Mouse (Mus musculus) midbrain, embryonic 10.5 days (tissue): Measurements from ENCODE around the gene Hdac8. TPM values are rescaled to one million over a fixed set of nuclear protein-coding genes. Genes with fewer than 3 reads are reported as not detected.

Source experiments
- DNase-seq: peaks from one replicate; pipeline ENCODE4 v3.0.0-alpha.2; 2017; ENCODE audit warnings: low spot score
- H3K27ac ChIP-seq: fragments of 300-500 bp; sonication (generic); replicated peaks from 2 replicates; pipeline ENCODE4 v1.5.1; 2016; ENCODE audit warnings: mild to moderate bottlenecking
- H3K27me3 ChIP-seq: fragments of 300-500 bp; sonication (generic); 2 replicates; pipeline ENCODE4 v1.6.1; 2016; ENCODE audit warnings: low read depth, mild to moderate bottlenecking; ENCODE audit not compliant: poor library complexity, severe bottlenecking
- H3K36me3 ChIP-seq: fragments of 300-500 bp; sonication (generic); 2 replicates; pipeline ENCODE4 v1.6.1; 2016; ENCODE audit warnings: mild to moderate bottlenecking, moderate library complexity
- H3K4me1 ChIP-seq: fragments of 300-500 bp; sonication (generic); 2 replicates; pipeline ENCODE4 v1.6.1; 2016
- H3K4me3 ChIP-seq: fragments of 300-500 bp; sonication (generic); 2 replicates; pipeline ENCODE4 v1.5.1; 2016; ENCODE audit warnings: mild to moderate bottlenecking, moderate library complexity
- H3K9me3 ChIP-seq: fragments of 300-500 bp; sonication (generic); replicated peaks from 2 replicates; pipeline ENCODE4 v1.6.1; 2016; ENCODE audit warnings: mild to moderate bottlenecking
- WGBS: fragments of 180-500 bp; shearing (Covaris S2); methylation state at CpG from one replicate; pipeline ENCODE4 v1.1.7; 2016; 5-methylcytosine and 5-hydroxymethylcytosine counted together
- polyA plus RNA-seq: library from polyadenylated mRNA; unstranded; fragments of >200 nt; fragmentation: Nextera tagmentation; extraction: Ambion mirVana; gene quantifications from 2 replicates; pipeline ENCODE4 v1.2.1, GENCODE M21; 2016

Gene Hdac8
- 7.8 and 9.9 TPM in 2 replicates for polyA plus RNA-seq

DNA sequence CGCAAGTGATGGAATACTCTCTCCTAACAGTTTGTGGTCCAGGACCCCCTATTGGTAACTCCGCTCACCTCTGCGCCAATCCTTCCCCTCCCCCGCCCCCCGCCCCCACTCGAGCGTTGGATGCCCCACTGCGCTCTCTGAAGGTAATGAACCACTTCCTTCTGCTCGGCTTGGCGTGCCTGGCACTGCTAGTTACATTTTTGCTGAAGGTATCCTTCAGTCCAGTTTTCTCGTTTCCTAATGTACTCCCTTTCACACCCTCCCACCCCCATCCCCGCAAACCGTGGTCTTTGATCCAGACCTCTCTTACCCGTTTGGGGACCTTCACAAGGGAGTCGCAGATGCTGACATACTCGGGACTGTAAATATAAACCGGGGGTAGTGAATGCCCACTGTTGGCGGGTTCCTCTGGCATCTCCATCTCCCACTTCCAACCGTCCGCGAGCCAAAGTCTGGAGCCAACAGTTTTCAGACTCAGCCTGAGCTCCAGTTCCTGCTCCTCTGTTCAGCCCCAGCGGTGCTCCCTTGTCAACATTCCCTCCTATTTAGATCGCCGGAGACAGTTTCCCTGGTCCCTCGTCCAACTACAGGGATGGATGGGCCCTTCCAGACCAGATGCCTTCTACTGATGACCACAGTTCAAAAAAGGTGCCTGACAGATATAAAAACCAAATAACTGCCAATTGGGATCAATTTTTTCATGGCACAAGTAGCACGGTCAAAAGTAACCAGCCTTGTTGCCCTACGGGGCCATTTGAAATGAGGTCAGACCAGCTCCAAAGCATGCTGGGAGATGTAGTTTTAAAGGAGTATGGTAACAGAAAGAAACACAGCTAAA lies at the start of gene Hdac8:
TSS of gene Hdac8 (minus strand) at position 716 of the 838 bp plus-strand sequence.
- peak; percentile 49 for DNase-seq
- Histone ChIP-seq H3K27me3 (peaks cover 96% of the 10 kb centered on the region), H3K36me3 (no peaks in the 10 kb centered on the region), H3K4me1 (0 out of 2 replicates have a peak, but pooled peaks cover 4% of the 10 kb centered on the region), H3K27ac (peak within 1 kb of the TSS; percentile 76), H3K9me3 (no peaks in the 10 kb centered on the region), H3K4me3 (peak within 1 kb of the TSS; percentile 63)
- WGBS, result 18% methylated on average over 27 of the region's 27 CpGs

DNA sequence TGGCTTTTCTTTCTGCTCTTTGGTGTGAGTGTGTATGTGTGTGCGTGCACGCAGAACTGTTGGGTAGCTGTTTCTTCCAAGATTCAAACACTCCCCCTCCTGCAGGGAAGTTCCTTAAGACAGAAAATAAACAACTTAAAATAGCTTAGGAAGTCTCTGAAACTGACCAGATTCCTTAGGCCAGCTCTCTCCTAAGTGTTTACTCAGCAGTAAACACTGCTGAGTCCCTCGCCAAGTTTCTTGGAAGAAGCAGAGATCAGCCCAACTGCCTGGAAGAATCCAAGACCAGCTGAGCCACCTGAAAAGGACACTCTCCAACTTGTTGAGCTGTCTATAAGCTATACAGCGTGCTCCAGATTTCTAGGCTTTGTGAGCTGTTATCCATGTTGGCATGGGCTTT lies 4.0 kb upstream of the Hdac8 start:
- Histone ChIP-seq H3K27me3 (peaks cover 92% of the 10 kb centered on the region), H3K4me1 (0 out of 2 replicates have a peak, but pooled peaks cover 1% of the 10 kb centered on the region), H3K4me3 (no peak overlapping the region), H3K27ac (no peak overlapping the region), H3K36me3 (no peaks in the 10 kb centered on the region), H3K9me3 (no peaks in the 10 kb centered on the region)
- DNase-seq, result no peak
- 78% methylated on average over 4 of the region's 4 CpGs for WGBS

DNA sequence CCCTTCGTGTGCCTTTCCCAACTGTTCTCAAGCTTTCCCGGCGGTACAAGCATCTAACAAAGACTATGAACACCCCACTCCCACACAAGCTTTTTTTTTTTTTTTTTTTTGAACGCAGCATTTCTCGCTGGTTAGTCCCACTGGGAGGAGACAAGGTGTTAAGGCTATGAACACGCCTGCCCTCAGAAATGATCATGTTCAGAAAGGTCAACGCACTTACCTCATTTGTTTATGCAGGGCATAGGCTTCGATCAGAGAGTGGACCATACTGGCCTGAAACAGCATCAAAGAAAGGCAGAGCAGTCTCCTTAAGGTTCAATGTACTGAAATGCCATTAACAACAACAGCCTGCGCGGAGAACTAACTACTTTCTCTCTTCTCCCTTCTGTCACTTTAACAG lies 980 bp downstream of the Hdac8 start:
- DNase-seq, result no peak
- Histone ChIP-seq H3K9me3 (no peaks in the 10 kb centered on the region), H3K36me3 (0 out of 2 replicates have a peak, but pooled peaks cover 6% of the 10 kb centered on the region), H3K27me3 (peaks cover 95% of the 10 kb centered on the region), H3K27ac (peak overlapping the region; percentile 76; the same call in 1 of the 2 replicates), H3K4me3 (peak overlapping the region; percentile 63), H3K4me1 (0 out of 2 replicates have a peak, but pooled peaks cover 4% of the 10 kb centered on the region)
- WGBS, result 37% methylated on average over 10 of the region's 10 CpGs

DNA sequence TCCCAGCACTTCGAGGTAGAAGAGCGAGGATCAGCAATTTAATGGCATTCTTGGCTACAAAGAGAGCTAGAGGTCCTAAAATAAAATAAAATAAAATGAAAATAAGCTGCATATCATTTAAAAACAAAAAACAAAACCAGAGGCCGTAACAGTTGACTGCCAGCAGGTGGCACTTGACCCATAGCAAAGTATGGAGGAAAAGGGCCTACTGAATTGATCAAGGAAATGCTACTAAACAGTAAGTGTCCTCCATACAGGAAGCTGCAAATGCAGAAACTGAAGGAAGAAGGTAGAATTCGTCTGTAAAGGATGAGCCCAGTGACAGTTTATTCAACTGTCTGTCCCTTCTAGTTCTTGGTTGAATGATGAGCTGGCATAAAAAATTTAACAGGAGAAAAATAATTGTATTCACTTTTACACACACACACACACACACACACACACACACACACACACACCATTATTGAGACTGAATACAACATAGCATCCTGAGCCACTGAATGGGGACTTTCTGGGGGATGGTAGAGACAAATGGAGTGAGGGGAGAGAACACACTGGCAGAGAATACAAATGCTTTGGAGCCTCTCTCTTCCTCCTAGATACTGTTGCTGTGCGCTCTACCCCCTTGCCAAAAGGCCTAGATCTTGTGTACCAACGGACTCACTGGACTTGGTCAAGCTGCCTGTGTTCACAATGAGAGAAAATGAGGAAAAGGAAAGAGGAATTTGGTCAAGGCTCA lies 11.0 kb downstream of the Hdac8 start:
- WGBS, result 62% methylated on average over 6 of the region's 6 CpGs
- Histone ChIP-seq H3K4me1 (no peaks in the 10 kb centered on the region), H3K36me3 (peaks cover 10% of the 10 kb centered on the region), H3K4me3 (no peak overlapping the region), H3K27ac (no peak overlapping the region), H3K27me3 (peaks cover 60% of the 10 kb centered on the region), H3K9me3 (no peaks in the 10 kb centered on the region)
- no peak for DNase-seq

GRCm38 (mm10) chrX:102485575-102485974 lies 19.6 kb downstream of the Hdac8 start:
- Histone ChIP-seq H3K36me3 (no peaks in the 10 kb centered on the region), H3K27me3 (peaks cover 86% of the 10 kb centered on the region), H3K27ac (no peak overlapping the region), H3K4me1 (no peaks in the 10 kb centered on the region), H3K9me3 (no peaks in the 10 kb centered on the region), H3K4me3 (no peak overlapping the region)
- 88% methylated on average over 7 of the region's 7 CpGs for WGBS
- no peak for DNase-seq

GRCm38 (mm10) chrX:102479665-102480064 lies 25.5 kb downstream of the Hdac8 start:
- no peaks in the 10 kb centered on the region for H3K36me3 ChIP-seq
- peaks cover 74% of the 10 kb centered on the region for H3K27me3 ChIP-seq
- WGBS, result 83% methylated on average over 4 of the region's 4 CpGs
- no peak for DNase-seq
- no peak overlapping the region for H3K4me3 ChIP-seq
- no peaks in the 10 kb centered on the region for H3K9me3 ChIP-seq
- no peak overlapping the region for H3K27ac ChIP-seq
- no peaks in the 10 kb centered on the region for H3K4me1 ChIP-seq

DNA sequence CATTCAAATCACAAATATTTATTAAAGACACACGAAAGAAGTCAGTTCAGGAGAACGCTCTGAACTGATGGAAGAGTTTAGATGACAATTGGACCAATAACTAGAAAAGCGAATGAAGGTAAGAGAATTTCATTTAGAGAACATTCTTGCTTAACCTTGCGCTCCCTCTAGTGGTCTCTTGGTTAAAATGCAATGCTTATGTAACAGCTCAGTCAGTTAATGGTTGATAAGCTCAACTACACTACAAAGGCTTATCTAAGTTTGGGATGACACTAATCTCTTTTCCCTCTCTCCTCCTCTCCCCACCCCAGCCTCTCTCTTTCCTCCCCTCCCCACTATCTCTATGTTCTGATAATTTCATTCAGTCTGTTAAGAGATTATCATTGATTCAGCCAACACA lies 26.2 kb downstream of the Hdac8 start:
- Histone ChIP-seq H3K27me3 (peaks cover 74% of the 10 kb centered on the region), H3K27ac (no peak overlapping the region), H3K4me1 (no peaks in the 10 kb centered on the region), H3K9me3 (no peaks in the 10 kb centered on the region), H3K4me3 (no peak overlapping the region), H3K36me3 (no peaks in the 10 kb centered on the region)
- no peak for DNase-seq
- 36% methylated on average over 4 of the region's 4 CpGs for WGBS

DNA sequence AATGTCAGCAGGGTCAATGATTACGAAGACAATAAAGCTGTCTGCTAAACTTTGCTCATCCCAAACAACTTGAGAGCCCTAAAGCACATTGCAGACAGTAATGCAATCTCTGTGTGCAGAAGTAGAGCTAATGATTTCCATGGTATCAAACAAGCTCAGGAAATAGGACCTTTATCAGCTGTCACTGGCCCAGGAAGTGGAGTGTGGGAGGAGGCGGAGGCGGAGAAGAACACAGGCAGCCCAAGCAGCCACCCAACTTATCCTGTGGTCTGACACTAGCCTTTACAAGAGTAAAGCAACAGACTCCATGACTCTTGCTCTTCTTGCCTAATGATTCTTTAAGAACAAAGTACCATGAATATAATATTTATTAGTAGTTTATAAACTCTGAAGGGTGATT lies 26.7 kb downstream of the Hdac8 start:
- Histone ChIP-seq H3K9me3 (no peaks in the 10 kb centered on the region), H3K4me1 (no peaks in the 10 kb centered on the region), H3K4me3 (no peak overlapping the region), H3K36me3 (no peaks in the 10 kb centered on the region), H3K27me3 (peaks cover 70% of the 10 kb centered on the region), H3K27ac (no peak overlapping the region)
- WGBS, result 93% methylated on average over 3 of the region's 3 CpGs
- DNase-seq, result no peak

GRCm38 (mm10) chrX:102476784-102477183 lies 28.4 kb downstream of the Hdac8 start:
- Histone ChIP-seq H3K27ac (no peak overlapping the region), H3K4me1 (no peaks in the 10 kb centered on the region), H3K9me3 (no peaks in the 10 kb centered on the region), H3K4me3 (no peak overlapping the region), H3K27me3 (peaks cover 68% of the 10 kb centered on the region), H3K36me3 (no peaks in the 10 kb centered on the region)
- peak; percentile 50 for DNase-seq
- 33% methylated on average over 3 of the region's 3 CpGs for WGBS

DNA sequence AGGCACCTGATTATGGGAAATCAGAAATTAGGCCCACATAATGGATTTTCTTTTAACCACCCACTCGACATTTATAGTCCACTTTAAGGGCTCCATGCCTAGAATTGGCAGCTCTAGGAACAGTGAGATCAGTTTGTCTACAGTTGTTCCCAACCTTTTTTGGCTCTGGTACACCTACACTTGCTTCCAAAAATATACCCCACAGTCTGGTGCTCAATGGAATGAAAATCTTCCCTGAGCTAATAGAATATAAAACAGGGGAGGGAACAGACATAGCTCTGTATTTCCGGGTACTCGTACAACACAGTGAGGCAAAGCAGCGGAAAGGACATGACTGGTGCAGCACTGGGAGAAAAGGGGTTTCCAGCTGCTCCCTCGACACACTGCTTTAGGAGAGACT lies 29.6 kb downstream of the Hdac8 start:
- Histone ChIP-seq H3K4me3 (no peak overlapping the region), H3K36me3 (no peaks in the 10 kb centered on the region), H3K27ac (no peak overlapping the region), H3K9me3 (no peaks in the 10 kb centered on the region), H3K27me3 (peaks cover 66% of the 10 kb centered on the region), H3K4me1 (no peaks in the 10 kb centered on the region)
- 90% methylated on average over 5 of the region's 5 CpGs for WGBS
- DNase-seq, result no peak

DNA sequence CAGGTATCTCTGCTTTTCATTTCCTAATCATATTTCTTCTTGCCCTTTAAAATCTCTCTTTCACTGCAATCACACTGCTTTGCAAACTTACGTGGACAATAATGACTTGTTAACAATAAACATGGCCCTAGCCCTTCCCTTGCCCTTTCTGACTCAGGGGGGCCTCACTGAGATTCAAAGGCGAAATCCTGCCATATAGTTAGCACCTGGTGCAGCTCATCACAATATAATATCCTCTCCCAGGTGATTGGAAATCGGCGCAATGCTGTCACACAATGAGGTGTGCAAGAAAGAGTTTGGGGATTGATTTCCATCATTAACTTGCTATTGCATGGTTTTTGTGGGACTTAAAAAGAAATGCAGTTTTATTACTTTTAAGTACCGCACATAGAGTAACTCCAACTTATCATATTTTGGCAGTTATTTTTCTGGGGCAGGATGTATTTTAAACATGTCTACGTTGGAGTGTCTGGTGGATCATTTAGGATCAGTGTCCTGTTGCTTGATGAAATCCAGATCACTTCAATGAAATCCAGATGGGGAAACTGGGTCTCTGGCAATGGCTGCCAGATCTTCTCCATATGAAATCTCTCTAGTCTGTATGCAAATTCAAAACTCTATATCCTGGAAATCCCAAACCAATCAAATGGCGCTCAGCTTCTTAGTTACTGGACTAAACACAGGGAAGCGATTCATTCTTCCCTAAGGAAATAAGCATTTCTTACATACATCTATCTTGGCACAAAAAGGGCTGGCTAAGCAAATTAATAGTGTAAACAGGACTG lies 86.6 kb downstream of the Hdac8 start:
- no peaks in the 10 kb centered on the region for H3K36me3 ChIP-seq
- no peaks in the 10 kb centered on the region for H3K4me1 ChIP-seq
- H3K9me3 ChIP-seq, result no peaks in the 10 kb centered on the region
- peaks cover 99% of the 10 kb centered on the region for H3K27me3 ChIP-seq
- no peak for DNase-seq
- WGBS, result 87% methylated on average over 8 of the region's 8 CpGs
- H3K4me3 ChIP-seq, result no peak overlapping the region
- no peak overlapping the region for H3K27ac ChIP-seq

DNA sequence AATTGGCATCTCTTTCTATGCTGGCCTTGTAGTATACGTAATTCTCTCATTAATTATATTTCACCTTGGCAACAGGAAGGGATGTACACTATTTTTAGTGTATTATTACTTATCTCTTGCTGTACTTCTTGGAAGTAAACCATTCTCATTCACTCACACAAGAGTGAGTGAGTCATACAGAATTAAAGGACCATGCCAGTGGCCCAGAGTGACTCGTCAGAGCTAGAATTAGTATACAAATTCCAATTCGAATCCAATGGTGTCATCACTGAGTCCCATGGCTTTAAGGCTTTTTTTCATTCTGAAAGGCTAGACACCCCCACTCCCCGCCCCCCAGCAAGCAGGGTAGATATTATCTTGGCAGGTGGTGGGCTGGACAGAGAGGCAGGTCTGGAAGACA lies 88.2 kb downstream of the Hdac8 start:
- Histone ChIP-seq H3K4me3 (no peak overlapping the region), H3K36me3 (no peaks in the 10 kb centered on the region), H3K27me3 (peaks cover 97% of the 10 kb centered on the region), H3K9me3 (no peaks in the 10 kb centered on the region), H3K27ac (no peak overlapping the region), H3K4me1 (no peaks in the 10 kb centered on the region)
- 80% methylated on average over 4 of the region's 4 CpGs for WGBS
- DNase-seq, result no peak
